Mouse (Mus musculus) CH12.LX (cell line): ENCODE results near the gene Syt8. TPM values are rescaled to one million over a fixed set of nuclear protein-coding genes. Genes with fewer than 3 reads are reported as not detected.

Experiments used
- DNase-seq: peaks from one replicate; pipeline ENCODE4 v3.0.0-alpha.2; 2013; ENCODE audit errors: extremely low read depth
- H3K27ac ChIP-seq: 2 replicates; pipeline ENCODE4 v1.5.1; 2012; ENCODE audit warnings: low read depth, mild to moderate bottlenecking, control low read depth, moderate library complexity; ENCODE audit not compliant: insufficient read depth
- H3K27me3 ChIP-seq: replicated peaks from 2 replicates; pipeline ENCODE3; 2012; ENCODE audit warnings: inconsistent platforms
- H3K36me3 ChIP-seq, 2 experiments: replicated peaks in 1 of 2; 2 replicates each; pipeline versions ENCODE3 to v1.6.1; 2012; ENCODE audit warnings: inconsistent platforms in 1 of 2, low read length in 1 of 2, mild to moderate bottlenecking in 1 of 2, mixed read lengths in 1 of 2, moderate library complexity in 1 of 2; ENCODE audit not compliant: control insufficient read depth in 1 of 2, insufficient read depth in 1 of 2
- H3K4me1 ChIP-seq, 2 experiments: 2 replicates each; pipeline ENCODE4 v1.6.1; 2012; ENCODE audit warnings: inconsistent platforms in 1 of 2, moderate library complexity in 1 of 2; ENCODE audit not compliant: insufficient read depth in 2 of 2, control insufficient read depth in 1 of 2
- H3K4me2 ChIP-seq: 2 replicates; pipeline ENCODE4 v1.6.1; 2012; ENCODE audit warnings: low read depth, mild to moderate bottlenecking, control low read depth; ENCODE audit not compliant: poor library complexity, insufficient read depth, severe bottlenecking
- H3K4me3 ChIP-seq, 3 experiments: fragments of 150-350 bp in 1 of 3; sonication (generic) in 1 of 3; replicated peaks in 1 of 3; 2 replicates each; pipeline versions ENCODE3 to v1.5.1; 2011 to 2012; ENCODE audit warnings: low read depth in 2 of 3, low read length in 2 of 3, mild to moderate bottlenecking in 2 of 3, moderate library complexity in 2 of 3, control low read depth in 1 of 3, improper control_type of control experiment in 1 of 3, inconsistent platforms in 1 of 3, mixed read lengths in 1 of 3; ENCODE audit not compliant: poor library complexity in 1 of 3
- H3K79me2 ChIP-seq: replicated peaks from 2 replicates; pipeline ENCODE4 v1.6.1; 2012; ENCODE audit warnings: mild to moderate bottlenecking, moderate library complexity; ENCODE audit not compliant: control insufficient read depth, poor library complexity, insufficient read depth, severe bottlenecking; ENCODE audit errors: extremely low read depth
- H3K9ac ChIP-seq: 2 replicates; pipeline ENCODE4 v1.6.1; 2012; ENCODE audit warnings: low read depth, mild to moderate bottlenecking, control low read depth, moderate library complexity; ENCODE audit not compliant: insufficient read depth
- H3K9me3 ChIP-seq: replicated peaks from 2 replicates; pipeline ENCODE3; 2012; ENCODE audit warnings: low read length, inconsistent platforms, mixed read lengths
- BHLHE40 ChIP-seq: IDR thresholded peaks from 2 replicates; pipeline ENCODE4 v1.6.1; 2011; ENCODE audit warnings: mild to moderate bottlenecking, low read depth, low read length, improper control_type of control experiment
- CHD2 ChIP-seq: IDR thresholded peaks from 2 replicates; pipeline ENCODE4 v1.6.1; 2011; ENCODE audit warnings: low read length, improper control_type of control experiment
- ELF1 ChIP-seq: IDR thresholded peaks from 2 replicates; pipeline ENCODE4 v1.6.1; 2014; ENCODE audit warnings: low read depth, mild to moderate bottlenecking, inconsistent platforms, low read length, improper control_type of control experiment
- ETS1 ChIP-seq: conservative IDR thresholded peaks from 2 replicates; pipeline ENCODE4 v1.6.1; 2012; ENCODE audit warnings: low read depth, mild to moderate bottlenecking, inconsistent platforms, low read length, improper control_type of control experiment, moderate library complexity
- GABPA ChIP-seq: IDR thresholded peaks from 2 replicates; pipeline ENCODE4 v1.6.1; 2012; ENCODE audit warnings: low read depth, low read length, improper control_type of control experiment, inconsistent platforms; ENCODE audit not compliant: insufficient replicate concordance
- HCFC1 ChIP-seq: IDR thresholded peaks from 2 replicates; pipeline ENCODE4 v1.6.1; 2012; ENCODE audit warnings: low read depth, mild to moderate bottlenecking, inconsistent platforms, low read length, improper control_type of control experiment
- JUN ChIP-seq: IDR thresholded peaks from 2 replicates; pipeline ENCODE4 v1.6.1; 2011; ENCODE audit warnings: low read depth, mild to moderate bottlenecking, low read length, improper control_type of control experiment, moderate library complexity; ENCODE audit not compliant: insufficient read depth
- JUND ChIP-seq: conservative IDR thresholded peaks from 2 replicates; pipeline ENCODE4 v1.6.1; 2011; ENCODE audit warnings: low read depth, low read length, improper control_type of control experiment
- KAT2A ChIP-seq: IDR thresholded peaks from 2 replicates; pipeline ENCODE4 v1.6.1; 2012; ENCODE audit warnings: low read length, improper control_type of control experiment, inconsistent platforms; ENCODE audit not compliant: insufficient replicate concordance
- MAFK ChIP-seq: IDR thresholded peaks from 2 replicates; pipeline ENCODE4 v1.6.1; 2011; ENCODE audit warnings: low read length, improper control_type of control experiment; ENCODE audit not compliant: insufficient replicate concordance
- MAX ChIP-seq: IDR thresholded peaks from 2 replicates; pipeline ENCODE4 v1.6.1; 2011; ENCODE audit warnings: low read length, improper control_type of control experiment
- MEF2A ChIP-seq: IDR thresholded peaks from 2 replicates; pipeline ENCODE4 v1.6.1; 2014; ENCODE audit warnings: low read depth, mild to moderate bottlenecking, inconsistent platforms, low read length, improper control_type of control experiment, borderline replicate concordance
- MXI1 ChIP-seq: IDR thresholded peaks from 2 replicates; pipeline ENCODE4 v1.6.1; 2011; ENCODE audit warnings: mild to moderate bottlenecking, low read depth, low read length, improper control_type of control experiment
- PAX5 ChIP-seq: IDR thresholded peaks from 2 replicates; pipeline ENCODE4 v1.6.1; 2012; ENCODE audit warnings: low read length, inconsistent platforms, mixed read lengths
- POLR2A ChIP-seq: IDR thresholded peaks from 2 replicates; pipeline ENCODE4 v1.6.1; 2011; ENCODE audit warnings: low read depth, mild to moderate bottlenecking, improper control_type of control experiment, low read length
- RAD21 ChIP-seq: IDR thresholded peaks from 2 replicates; pipeline ENCODE4 v1.6.1; 2011; ENCODE audit warnings: low read depth, mild to moderate bottlenecking, low read length, improper control_type of control experiment, moderate library complexity
- RCOR1 ChIP-seq: conservative IDR thresholded peaks from 2 replicates; pipeline ENCODE4 v1.6.1; 2012; ENCODE audit warnings: low read depth, mild to moderate bottlenecking, inconsistent platforms, low read length, improper control_type of control experiment
- SMC3 ChIP-seq: IDR thresholded peaks from 2 replicates; pipeline ENCODE4 v1.6.1; 2011; ENCODE audit warnings: low read depth, low read length, improper control_type of control experiment
- UBTF ChIP-seq: IDR thresholded peaks from 2 replicates; pipeline ENCODE4 v1.6.1; 2012; ENCODE audit warnings: low read depth, mild to moderate bottlenecking, inconsistent platforms, low read length, improper control_type of control experiment, moderate library complexity
- USF1 ChIP-seq: IDR thresholded peaks from 2 replicates; pipeline ENCODE4 v1.6.1; 2014; ENCODE audit warnings: low read depth, mild to moderate bottlenecking, inconsistent platforms, low read length, improper control_type of control experiment
- ZMIZ1 ChIP-seq: IDR thresholded peaks from 2 replicates; pipeline ENCODE4 v1.6.1; 2012; ENCODE audit warnings: low read depth, mild to moderate bottlenecking, inconsistent platforms, low read length, improper control_type of control experiment
- dilution Hi-C: fragments of 300-500 bp; cut with MboI; formaldehyde crosslinking; loops from 2 replicates; pipeline ENCODE4 v1.14.3; 2020; ENCODE audit warnings: low sequenced_read_pairs; ENCODE audit not compliant: extremely low pct_unique_long_range_greater_than_20kb, extremely low pct_ligation_motif_present
- in situ Hi-C: fragments of 300-500 bp; cut with MboI; formaldehyde crosslinking; loops from 3 replicates; pipeline ENCODE4 v1.14.3; 2019; ENCODE audit warnings: low sequenced_read_pairs, low pct_ligation_motif_present, low pct_unique_long_range_greater_than_20kb, mixed read lengths
- polyA plus RNA-seq: library from polyadenylated mRNA; unstranded; fragments of >175 nt; gene quantifications from 2 replicates; pipeline ENCODE4 v1.2.1, GENCODE M21; 2012; ENCODE audit warnings: low read depth; ENCODE audit not compliant: insufficient read length
- total RNA-seq, 2 experiments: library from RNA; depleted of rRNA; stranded (reverse); fragments of 300-350 nt in 1 of 2; fragments of >200 nt in 1 of 2; gene quantifications; 2 replicates each; pipeline ENCODE4 v1.2.3; 2012 to 2014

The Syt8 gene
- total and polyA plus RNA-seq, 3 experiments = not detected

DNA sequence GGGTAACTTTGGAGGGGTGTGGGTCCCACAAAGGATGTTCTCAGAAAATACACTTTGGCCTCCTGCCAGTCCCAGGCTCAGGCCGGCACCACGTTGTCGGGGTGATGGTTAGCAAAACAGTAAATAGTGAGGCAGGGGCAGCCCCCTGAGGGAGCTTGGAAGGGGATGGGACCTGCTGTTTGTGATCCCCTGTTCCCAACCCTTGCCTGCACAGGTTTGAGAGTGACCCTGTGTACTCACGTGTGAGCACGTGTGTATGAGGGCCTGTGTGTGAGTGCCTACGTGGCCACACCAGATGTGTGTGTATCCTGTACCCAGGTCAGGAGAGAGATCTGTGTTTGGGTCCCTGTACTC, 47.6 kb downstream of the Syt8 start:
- Histone ChIP-seq H3K27me3 (no peaks in the 10 kb centered on the region), H3K9me3 (no peaks in the 10 kb centered on the region), H3K4me3 (no peak overlapping the region), H3K36me3 (peaks cover 60 to 100% of the 10 kb centered on the region in 2 experiments), H3K4me1 (peaks cover 5 to 63% of the 10 kb centered on the region in 2 experiments; a peak in 3 of 4 replicates), H3K79me2 (peaks cover 3% of the 10 kb centered on the region), H3K27ac (no peak overlapping the region)
- in situ Hi-C loops (no loop called here), dilution Hi-C loops (no loop called here)
- DNase-seq = no peak
- TF ChIP-seq MXI1 (no peak), CHD2 (no peak), POLR2A (no peak), USF1 (no peak), HCFC1 (no peak), MAX (no peak), KAT2A (no peak), ZMIZ1 (no peak), MEF2A (no peak), RCOR1 (no peak), UBTF (no peak), BHLHE40 (no peak), JUND (no peak), ETS1 (no peak), SMC3 (no peak), GABPA (no peak), ELF1 (no peak)
- TF ChIP-seq, all 38 proteins: peak for 0
- Histone ChIP-seq H3K9ac (no peak overlapping the region), H3K4me2 (no peak overlapping the region)

DNA sequence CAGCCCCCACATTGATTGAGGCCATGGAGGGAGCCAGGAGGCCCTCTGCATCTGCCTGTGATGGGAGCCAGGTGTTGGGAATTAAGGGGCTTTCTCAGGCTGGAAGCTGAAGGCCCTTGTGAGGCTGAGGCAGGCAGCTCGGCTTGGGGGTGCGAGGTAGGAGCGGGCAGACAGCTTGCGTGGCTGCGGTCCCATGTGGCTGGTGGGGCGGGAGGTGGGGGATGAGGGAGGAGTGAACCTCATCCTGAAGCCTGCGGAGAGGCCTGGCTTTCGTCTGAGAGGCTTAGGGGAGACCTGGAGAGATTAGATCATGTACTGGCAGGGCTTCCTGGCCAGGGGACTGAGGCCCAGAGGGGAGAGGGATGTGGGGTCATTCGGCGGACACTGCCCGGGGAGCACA, 48.5 kb downstream of the Syt8 start:
- dilution Hi-C loops (no loop called here), in situ Hi-C loops (no loop called here)
- no peak for TF ChIP-seq MAFK
- TF ChIP-seq MEF2A = no peak
- TF ChIP-seq JUN = no peak
- no peak for TF ChIP-seq MAX
- no peak for TF ChIP-seq RAD21
- TF ChIP-seq PAX5 = no peak
- no peak for TF ChIP-seq ETS1
- Histone ChIP-seq H3K4me3 (no peak overlapping the region), H3K4me1 (peaks cover 12 to 64% of the 10 kb centered on the region in 2 experiments; a peak in 3 of 4 replicates), H3K27me3 (no peaks in the 10 kb centered on the region), H3K9me3 (no peaks in the 10 kb centered on the region), H3K27ac (no peak overlapping the region), H3K9ac (no peak overlapping the region), H3K4me2 (no peak overlapping the region), H3K36me3 (peaks cover 56 to 99% of the 10 kb centered on the region in 2 experiments), H3K79me2 (peaks cover 3% of the 10 kb centered on the region)
- DNase-seq = no peak
